Mouse (Mus musculus): ENCODE measurements at regions not wholly inside any gene's neighbourhood (a gene's known extent, or its start where the extent isn't known, plus 50 kb on each side); places are given as distances from the start of the nearest gene placed in this dataset.

GRCm38 (mm10) chr6:100973366-100974090, 140.1 kb downstream of the Ppp4r2 start:
- DNase-seq (ENCODE audit: low spot score in 2 of 2): no peak

GRCm38 (mm10) chr6:100974716-100975115, 141.3 kb downstream of the Ppp4r2 start:
- no peak for DNase-seq (ENCODE audit: low spot score in 2 of 2)

GRCm38 (mm10) chr6:100975835-100976234, 142.4 kb downstream of the Ppp4r2 start:
- DNase-seq (ENCODE audit: low spot score in 2 of 2): no peak

GRCm38 (mm10) chr6:100977201-100977691, 143.8 kb downstream of the Ppp4r2 start:
- peak in 1 of 2 experiments; percentile 10 for DNase-seq (ENCODE audit: low spot score in 2 of 2)

- peak in 1 of 2 experiments; percentile 8 for DNase-seq (ENCODE audit: low spot score in 2 of 2)
Measured at GRCm38 (mm10) chr6:100978113-100978512, 144.7 kb downstream of the Ppp4r2 start.

GRCm38 (mm10) chr6:100978727-100979460, 145.5 kb downstream of the Ppp4r2 start:
- no peak for DNase-seq (ENCODE audit: low spot score in 2 of 2)

- no peak for DNase-seq (ENCODE audit: low spot score in 2 of 2)
Measured at GRCm38 (mm10) chr6:100980156-100980555, 146.7 kb downstream of the Ppp4r2 start.

GRCm38 (mm10) chr6:100984861-100985260, 151.4 kb downstream of the Ppp4r2 start:
- DNase-seq (ENCODE audit: low spot score in 2 of 2): no peak

- DNase-seq (ENCODE audit: low spot score in 2 of 2): no peak
Measured at GRCm38 (mm10) chr6:100985334-100985937, 152.0 kb downstream of the Ppp4r2 start.

- DNase-seq (ENCODE audit: low spot score in 2 of 2): no peak
Measured at GRCm38 (mm10) chr6:100988521-100988920, 155.1 kb downstream of the Ppp4r2 start.

- no peak for DNase-seq (ENCODE audit: low spot score in 2 of 2)
Measured at GRCm38 (mm10) chr6:100993421-100993820, 160.0 kb downstream of the Ppp4r2 start.

GRCm38 (mm10) chr6:100995874-100996560, 162.6 kb downstream of the Ppp4r2 start:
- DNase-seq (ENCODE audit: low spot score in 2 of 2): no peak

GRCm38 (mm10) chr6:100998285-100998684, 164.9 kb downstream of the Ppp4r2 start:
- DNase-seq (ENCODE audit: low spot score in 2 of 2): no peak

- no peak for DNase-seq (ENCODE audit: low spot score in 2 of 2)
Measured at GRCm38 (mm10) chr6:101003901-101004300, 170.5 kb downstream of the Ppp4r2 start.

- no peak for DNase-seq (ENCODE audit: low spot score in 2 of 2)
Measured at GRCm38 (mm10) chr6:101021650-101022049, 188.2 kb downstream of the Ppp4r2 start.

GRCm38 (mm10) chr6:101025816-101026215, 192.4 kb downstream of the Ppp4r2 start:
- DNase-seq (ENCODE audit: low spot score in 2 of 2): no peak

- DNase-seq (ENCODE audit: low spot score in 2 of 2): no peak
Measured at GRCm38 (mm10) chr6:101027462-101027861, 194.0 kb downstream of the Ppp4r2 start.

- DNase-seq (ENCODE audit: low spot score in 2 of 2): no peak
Measured at GRCm38 (mm10) chr6:101029436-101029835, 196.0 kb downstream of the Ppp4r2 start.

GRCm38 (mm10) chr6:101030451-101031125, 197.2 kb downstream of the Ppp4r2 start:
- DNase-seq (ENCODE audit: low spot score in 2 of 2): no peak

- DNase-seq (ENCODE audit: low spot score in 2 of 2): peak in 1 of 2 experiments; percentile 59
Measured at GRCm38 (mm10) chr6:101046755-101047154, 213.3 kb downstream of the Ppp4r2 start.

GRCm38 (mm10) chr6:101047195-101047594, 213.8 kb downstream of the Ppp4r2 start:
- no peak for DNase-seq (ENCODE audit: low spot score in 2 of 2)

Measured in cerebellum, postnatal 4 days (tissue).